Mouse (Mus musculus) adrenal gland, postnatal 25 days (tissue): ENCODE data around the gene Lin28a. TPM values are rescaled to one million over a fixed set of nuclear protein-coding genes. Genes with fewer than 3 reads are reported as not detected.
"Not testable (repeated sequence)": the region's sequence is repeated elsewhere in the genome, so short reads cannot be mapped to it uniquely, and the experiment has no call there.

Experiments used
- DNase-seq: peaks from one replicate; pipeline ENCODE4 v3.0.0; 2021; ENCODE audit warnings: mixed read lengths
- total RNA-seq: library from RNA; stranded (reverse); gene quantifications from 2 replicates; pipeline ENCODE4 v1.2.3, GENCODE M21; 2021

Lin28a gene
- total RNA-seq, 1 experiment from 2014 or later, result not detected

DNA sequence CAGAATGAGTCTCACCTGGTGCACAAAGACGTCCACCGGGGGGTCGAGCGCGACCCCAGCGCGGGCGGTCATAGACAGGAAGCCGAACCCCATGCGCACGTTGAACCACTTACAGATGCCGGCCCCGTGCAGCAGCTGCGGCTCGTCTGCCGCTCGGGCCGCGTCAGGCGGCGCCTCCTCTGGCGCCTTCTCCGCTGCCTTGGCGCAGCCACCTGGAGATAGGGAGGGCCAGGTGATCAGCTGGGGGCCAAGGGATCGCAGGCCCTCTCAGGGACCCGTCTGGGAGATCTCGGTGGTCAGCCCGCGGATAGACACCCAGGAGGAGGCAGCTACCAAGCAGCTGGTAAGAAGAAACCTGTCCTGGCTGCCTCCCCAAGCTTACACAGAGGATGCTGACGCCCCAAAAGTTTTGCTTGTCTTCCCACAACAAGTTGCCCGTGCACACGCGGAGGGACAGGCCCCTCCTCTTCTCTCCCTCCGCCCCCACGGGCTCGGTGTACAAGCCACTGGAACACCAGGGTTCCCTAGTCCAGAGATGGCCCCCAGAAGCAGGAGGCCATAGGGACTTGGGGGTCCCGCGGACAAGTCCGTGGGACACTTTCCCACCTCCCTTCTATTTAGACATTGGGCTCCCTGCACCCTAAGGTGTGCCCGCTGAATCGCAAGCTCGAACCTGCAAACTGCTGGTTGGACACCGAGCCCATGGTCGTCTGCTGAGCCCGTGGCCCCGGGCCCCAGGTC is 433 bp downstream of the Lin28a start:
- DNase-seq, result no peak

DNA sequence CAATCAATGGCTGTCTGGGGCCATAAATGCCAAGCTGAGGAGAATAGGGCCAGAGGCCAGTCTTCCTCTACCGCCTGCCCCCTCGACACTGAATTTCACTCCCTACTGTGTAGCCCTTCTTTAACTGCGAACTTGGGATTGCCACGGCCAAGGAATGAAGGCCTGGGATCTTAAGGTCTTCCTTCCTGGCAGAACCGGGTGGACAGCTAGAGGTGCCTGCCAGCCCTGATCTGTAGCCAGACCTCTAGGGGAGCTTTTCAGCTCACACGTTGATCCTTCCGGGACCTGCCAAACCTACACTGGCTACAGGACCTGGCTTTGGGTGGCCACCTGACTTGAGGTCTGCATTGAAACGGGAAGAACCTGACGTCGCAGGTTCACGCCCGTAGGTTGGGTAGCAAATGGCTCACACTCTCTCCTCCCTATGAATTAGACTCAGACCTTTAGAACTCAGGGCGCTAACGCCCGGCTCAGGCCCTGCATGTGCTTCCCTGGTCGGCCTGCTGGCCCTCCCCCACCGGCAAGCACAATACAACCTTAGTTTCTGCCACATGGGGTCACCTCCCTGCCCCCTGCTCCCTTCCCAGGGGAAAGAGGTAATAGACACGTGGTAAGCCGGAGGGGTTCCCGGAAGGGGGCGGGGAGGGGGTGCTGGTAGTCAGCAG is 1.3 kb downstream of the Lin28a start:
- DNase-seq, result no peak

DNA sequence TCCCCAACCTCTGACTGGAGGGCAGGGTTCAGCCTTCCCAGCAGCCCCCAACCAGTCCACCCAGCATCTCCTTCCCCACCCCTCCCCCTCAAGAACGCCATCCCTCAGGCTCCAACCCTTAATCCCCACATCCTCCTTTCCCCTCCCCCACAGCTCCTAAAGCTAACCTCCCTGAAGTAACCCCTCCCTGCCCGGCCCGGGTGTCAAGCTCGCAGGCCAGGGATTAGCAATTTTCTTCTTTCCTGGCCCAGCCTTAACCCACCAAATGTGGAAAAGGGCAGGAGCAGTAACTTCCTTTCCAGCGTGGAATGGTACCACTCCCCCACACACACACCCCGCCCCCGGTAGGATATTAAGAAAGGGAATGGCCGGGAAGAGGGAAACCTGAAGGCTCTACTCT is 1.9 kb downstream of the Lin28a start:
- no peak for DNase-seq

DNA sequence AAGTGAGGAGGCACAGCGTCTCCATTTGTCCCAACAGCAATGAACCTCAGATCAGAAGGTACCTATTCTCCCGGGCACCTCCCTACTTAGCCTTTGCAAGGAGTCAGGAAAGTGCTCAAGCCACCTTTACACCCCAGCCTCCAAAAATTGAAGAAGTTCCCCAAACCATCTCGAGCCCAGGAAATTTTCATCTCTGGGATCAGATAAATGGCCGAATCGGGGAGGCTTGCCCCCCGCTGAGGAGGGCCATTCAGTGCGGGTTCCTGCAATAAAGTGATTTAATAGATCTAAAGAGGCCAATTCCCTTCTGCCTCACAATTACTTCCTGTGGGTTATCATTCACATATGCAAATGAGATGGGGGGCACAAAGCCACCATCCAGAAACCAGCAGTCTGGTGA is 2.4 kb downstream of the Lin28a start:
- DNase-seq, result no peak

DNA sequence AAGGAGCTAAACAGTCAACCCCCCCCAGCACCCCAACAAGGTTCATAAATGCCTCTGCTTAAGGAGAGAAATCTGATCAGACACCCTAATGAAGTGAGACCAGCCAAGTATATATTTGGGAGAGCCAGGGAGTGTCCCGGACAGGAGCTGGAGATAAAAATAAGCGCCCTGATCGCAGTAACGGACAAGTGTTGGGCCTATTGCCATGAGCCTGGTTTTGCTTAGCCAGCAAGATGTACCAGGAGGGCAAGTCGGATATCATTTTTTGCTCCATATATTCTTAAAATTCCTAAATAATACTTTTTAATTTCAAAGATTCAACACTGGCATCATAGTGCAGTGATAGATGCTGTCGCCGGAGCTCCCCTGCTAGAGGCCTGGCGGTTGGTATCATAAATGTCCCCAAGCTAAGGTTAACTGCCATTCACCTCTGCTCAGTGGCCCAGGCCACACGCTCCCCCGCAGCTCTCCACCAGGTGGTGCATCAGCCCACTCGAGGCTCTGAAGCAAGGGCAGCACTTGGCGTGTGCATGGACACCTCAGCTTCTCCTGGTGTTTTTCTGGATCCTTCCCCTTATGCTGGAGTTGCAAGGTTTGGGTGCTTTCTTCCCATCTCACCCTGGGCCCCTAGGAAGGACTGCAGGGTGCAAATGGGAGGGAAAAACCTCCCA is 5.6 kb downstream of the Lin28a start:
- no peak for DNase-seq

DNA sequence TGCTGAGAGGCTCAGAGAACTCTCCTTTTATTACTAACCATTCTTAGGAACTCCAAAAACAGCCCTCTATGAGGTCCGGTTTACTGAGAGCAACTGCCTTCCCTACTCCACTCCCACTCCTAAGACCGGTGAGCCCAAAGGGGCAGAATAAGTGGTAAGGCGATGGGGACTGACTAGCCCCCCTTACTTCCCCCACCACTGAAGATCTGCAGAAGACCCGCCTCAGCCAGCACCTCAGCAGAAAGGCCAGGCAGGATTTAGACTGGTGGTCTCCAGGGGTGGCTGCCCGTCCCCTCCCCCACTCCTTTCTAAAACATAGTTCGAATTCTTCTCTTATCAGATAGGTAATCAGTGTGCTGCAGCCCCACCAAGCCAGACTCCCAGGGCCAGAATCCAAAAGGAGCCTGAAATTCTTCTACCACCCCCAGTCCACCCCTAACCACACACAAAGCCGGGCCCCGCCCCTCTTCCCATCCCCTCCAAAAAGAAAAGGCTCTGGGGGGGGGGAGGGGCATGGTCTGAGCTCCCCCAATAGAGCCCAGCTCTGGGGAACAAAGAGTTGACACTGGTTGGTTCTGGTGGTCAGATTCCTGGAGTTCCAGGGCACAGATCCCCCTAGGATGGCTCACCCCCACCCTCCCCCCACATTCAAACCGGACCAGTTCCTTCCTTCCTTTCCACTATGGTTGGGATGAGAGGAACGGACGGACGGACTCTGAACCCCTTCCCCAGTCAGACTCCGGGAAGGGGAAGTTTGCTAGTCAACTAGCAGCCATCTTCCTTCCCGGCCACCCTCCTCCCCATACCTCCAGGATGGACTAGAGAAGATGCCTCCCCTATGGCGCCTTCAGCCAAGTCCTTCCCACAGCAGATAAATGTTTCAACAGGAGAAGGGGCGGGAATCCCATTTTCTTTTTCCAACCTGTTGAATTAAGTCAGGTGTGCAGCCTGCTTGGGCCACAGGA is 6.9 kb downstream of the Lin28a start:
- DNase-seq, result no peak

DNA sequence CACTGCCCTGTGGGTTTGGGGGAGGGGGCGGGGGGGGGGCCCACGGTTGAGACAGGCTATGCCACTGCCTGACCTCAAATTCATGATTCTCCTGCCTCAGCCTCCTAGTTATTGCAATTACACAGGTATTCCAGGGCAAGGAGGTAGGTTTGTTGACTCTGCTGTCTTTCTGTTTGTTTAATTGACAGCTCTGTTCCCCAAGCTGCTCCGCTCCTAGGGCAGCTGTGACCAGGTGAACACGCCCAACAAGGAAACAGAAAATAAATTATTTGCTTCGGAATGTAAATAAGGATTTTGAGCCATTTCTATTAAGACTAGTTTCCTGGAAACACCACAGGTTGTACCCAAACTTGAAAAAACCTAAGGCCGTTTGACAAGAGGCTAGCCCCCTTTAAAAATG is 8.9 kb downstream of the Lin28a start:
- no peak for DNase-seq

DNA sequence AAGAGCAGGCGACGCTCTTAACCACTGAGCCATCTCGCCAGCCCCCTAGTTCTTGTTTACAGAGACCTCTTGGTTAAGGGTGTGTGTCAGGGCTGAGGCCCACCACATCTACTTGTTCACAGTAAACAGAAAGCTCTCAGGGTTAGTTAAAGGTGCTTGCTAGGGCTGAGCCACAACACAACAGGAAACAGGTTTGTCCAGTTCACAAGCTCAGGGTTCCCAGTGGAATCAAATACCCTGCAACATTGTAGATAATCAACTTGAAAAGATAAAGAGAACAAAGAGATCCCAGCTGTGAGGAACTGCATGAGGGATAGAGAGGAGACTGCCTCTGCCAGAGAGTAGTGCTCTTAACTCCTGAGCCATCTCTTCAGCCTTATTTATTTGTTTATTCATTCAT is 11.8 kb downstream of the Lin28a start:
- DNase-seq, result no peak

DNA sequence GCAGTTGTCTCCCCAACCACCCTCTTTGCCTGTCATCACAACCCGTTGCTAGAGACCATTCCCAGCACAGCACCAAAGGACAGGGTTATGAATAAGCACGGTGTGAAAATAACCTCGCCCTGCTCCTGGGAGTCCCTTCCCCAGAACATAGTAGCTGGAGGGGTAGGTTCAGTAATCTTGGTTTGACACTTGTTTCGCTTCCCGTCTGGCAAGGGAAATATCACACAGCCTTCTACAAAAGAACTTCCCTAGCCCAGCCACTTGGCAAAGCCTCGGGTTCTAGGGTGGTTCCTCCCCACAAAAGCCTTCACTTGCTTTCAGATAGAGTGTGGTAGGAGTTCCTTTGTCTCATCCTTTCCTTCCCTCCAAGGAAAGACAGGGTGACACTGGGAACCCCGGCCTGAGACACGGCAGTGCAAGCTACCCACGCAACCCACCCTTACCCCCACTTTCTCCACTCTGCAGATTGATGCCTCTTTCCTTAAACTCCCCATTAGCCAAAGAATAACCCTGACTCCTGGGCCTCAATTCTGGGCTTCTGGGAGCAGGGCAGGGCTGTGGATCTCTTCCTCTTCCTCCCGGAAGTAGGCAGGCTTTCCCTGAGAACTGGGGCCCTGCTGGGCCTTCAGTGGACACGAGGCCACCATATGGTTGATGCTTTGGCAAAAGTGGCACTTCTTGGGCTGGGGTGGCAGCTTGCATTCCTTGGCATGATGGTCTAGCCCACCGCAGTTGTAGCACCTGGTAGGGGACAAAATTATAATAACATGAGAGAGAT is 12.9 kb downstream of the Lin28a start:
- no peak for DNase-seq

DNA sequence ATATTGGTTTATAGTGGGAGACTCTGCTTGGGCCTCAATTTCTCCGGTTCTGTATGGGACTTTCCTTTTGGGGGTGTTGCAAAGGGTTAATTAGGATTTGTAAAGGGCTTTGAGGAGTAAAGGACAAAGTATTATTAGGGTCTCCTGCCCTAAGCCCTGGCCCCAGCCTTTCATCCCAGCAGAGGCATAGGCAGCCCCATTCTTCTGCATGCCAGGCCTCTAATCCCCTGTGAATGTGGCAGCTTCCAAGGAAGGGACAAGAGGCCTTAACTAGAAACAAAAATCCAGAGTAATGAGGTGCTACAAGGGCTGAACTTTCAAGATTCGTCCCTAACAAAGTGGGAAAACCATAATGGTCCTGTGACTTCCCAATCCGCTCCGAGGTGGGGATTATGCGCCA is 15.7 kb downstream of the Lin28a start:
- DNase-seq, result no peak

DNA sequence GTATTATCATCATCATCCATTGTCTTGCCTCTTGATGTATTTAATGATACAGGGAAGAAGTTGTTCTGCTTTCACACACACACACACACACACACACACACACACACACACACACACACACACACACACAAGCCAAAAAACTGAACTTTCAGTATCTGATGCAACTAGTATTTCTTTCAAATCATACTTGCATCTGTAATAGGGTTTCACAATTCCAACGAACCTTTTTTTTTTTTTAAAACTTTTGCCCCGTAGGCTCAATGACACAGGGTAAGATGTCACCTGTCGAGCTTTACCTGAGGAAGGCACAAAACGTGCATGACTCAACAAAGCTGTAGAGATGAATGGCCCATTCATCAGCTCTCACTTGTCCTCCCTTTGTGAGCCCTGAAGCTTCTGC is 16.4 kb downstream of the Lin28a start:
- DNase-seq, result no peak

DNA sequence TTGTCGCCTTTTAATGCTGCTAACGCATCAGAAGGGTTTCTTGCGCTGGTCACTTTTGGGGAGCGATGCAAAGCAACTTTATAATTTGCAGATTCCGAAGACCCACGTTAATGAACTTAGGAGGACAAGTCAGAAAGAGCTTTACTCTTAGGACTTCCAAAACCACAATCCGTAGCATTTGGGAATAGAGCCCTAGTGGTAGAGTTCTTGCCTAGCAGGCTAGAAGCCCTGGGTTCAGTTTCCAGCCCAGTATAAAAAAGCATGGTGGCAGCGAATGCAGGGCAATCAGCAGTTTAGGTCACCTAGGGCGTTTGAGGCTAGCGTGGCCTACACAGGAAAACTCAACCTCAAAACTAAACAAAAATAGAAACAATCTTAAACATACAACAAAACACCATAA is 16.9 kb downstream of the Lin28a start:
- DNase-seq, result no peak

DNA sequence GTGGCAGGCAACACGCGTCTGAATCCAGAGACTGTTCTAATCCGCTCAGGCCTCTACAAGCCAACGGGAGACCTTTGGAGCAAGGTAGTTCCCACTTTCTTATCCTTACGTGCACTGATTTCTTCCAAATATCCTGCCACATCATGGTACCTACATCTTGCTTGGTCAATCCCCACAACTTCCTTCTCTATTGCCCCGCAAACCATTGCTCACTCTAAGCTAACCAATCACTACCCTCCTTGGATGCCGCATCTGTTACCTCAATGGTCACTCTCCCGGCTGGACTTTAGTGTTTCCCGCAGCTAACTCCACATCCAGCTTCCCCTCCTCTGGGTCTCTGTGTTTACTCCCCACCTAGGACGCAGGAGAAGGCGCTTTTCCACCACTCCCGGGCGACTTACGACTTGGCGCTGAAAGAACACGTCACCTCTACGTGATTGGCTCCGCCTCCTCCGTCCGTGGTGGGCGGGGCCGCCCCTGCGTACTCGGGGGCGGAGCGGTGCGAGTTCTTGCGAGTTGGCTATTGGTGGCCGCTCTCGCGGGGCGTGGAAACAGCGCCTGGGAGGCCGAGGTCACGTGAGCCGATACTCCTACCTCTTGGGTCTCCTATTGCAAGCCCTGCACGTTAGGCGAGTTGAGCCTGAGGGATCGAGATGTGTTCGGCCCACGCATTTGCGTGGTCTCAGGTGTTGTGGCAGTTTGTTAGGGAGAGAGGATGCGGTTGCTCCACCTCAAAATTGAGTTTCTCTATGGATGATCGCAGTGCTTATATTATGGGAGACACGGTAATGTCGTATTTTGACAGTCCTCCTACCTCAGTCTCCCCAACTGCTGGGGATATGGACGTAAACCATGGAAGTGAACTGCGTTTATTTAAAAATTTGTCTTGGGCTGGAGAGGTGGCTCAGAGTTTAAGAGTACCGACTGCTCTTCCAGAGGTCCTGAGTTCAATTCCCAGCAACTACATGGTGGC is 17.9 kb downstream of the Lin28a start, which contains the start of gene Dhdds:
Dhdds (minus strand) TSS at position 453 of the 973 bp plus-strand sequence.
- peak; percentile 95 for DNase-seq

DNA sequence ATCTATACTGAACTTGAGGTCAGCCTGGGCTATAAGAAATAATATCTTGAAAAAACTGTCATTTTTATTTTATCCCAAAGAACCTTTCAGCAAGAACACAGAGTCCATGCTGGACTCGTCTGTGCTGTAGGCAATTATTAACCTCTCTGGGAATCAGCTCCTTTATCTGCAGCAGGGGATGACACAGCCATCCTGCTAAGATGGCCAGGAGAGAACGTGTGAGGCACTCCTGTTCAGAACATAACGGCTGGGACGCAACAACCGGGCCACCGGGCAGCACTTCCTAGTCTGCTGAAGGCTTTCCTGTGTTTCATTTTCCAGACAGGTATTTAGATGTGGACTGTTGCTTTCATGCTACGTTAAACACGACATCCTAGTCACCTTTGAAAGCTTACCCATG is 23.9 kb downstream of the Lin28a start:
- DNase-seq, result no peak

DNA sequence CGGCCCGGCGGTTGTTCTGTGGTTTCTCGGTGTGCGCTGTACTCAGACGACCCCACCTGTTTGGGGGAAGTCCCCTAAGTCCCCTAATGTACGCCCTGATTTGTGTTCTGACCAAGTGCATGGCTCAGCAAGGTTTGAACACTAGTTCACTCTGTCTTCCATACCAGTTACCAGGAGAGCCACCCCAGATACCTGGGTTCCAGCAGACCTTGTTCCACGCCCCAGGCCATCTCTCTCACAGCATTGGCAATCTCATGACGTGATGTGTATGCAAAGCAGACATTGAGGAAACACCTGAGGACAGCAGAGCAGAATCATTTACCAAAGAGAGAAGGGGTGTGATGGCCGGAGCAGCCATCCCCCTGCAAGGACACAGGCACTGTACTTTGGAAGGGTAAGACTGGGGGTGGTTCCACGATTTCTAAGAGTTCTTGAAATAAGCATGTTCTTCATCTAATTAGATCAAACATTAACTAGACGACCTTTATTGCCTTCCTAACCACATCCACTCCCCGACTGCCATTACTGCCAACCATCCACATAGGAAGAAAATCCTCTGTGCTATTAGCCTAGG is 27.5 kb downstream of the Lin28a start:
- no peak for DNase-seq

DNA sequence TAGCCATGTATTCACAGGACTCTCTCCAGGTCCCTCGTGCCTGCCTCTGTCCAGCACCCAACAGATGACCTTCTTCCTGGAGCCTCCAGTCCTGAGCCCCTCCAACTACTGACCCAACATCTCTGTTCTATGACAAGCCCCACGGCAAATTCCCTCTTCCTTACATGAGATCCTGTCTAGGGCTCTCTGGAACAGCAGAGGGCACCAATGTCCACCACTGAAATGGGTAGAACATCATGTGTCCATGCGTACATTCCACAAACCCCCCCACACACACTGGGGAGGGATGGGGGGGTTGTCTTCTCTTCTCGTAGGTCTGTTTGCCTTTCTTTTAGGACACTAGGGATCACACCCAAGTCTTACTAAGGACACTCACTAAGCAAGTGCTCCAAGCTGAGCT is 28.6 kb downstream of the Lin28a start:
- DNase-seq, result no peak

DNA sequence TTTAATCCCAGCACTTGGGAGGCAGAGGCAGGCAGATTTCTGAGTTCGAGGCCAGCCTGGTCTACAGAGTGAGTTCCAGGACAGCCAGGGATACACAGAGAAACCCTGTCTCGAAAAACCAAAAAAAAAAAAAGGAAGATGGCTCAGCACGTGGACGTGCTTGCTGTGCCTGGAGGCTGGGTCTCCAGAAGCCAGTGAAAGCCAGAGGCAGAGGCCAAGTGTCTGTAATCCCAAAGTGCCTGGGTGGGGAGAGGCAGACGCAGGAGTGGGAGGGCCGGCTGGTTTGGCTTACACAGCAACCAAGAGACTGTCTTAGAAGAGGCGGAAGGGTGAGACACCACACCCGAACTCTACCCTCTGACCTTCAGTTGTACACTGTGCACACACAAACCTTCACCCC is 30.4 kb downstream of the Lin28a start:
- not testable (repeated sequence) for DNase-seq

DNA sequence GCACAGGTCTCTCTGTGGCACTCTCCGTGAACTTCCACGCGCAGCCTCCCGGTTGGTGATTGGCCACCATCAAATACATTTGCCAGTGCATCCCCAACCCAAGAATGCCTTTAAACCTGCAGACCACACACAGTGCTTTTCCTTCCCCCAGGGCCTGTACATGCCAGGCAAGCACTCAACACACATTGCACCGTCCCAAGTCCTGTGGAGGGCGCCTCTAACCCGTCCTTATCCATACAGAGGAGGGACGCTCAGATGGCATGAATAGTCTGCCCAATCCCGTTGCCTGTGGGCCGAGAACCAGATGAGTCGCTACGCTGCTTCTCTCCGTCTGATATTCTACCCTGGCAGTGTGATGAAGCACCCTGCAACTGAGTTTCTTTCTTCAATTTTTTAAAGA is 35.7 kb downstream of the Lin28a start:
- DNase-seq, result no peak

DNA sequence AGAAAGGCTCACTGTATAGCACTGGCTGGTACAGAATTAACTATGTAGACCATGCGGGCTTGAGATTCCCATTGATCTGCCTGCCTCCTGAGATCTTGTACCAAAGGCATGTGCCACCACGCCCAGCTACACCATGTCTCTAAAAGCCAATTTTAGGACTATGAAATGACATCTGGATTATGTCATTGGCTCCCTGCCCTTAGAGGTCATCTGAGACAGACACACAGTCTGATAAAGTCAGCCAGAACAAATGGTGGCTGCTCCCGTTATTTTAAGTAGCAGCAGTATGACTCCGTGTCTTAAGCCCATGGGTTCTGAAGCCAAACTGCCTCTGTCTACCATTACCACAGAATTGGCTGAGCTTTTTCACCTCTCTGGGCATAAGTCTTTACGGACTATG is 38.1 kb downstream of the Lin28a start:
- no peak for DNase-seq
